Mouse (Mus musculus) liver, adult 2 months (tissue): Measurements from ENCODE around the gene Stra8. TPM values are rescaled to one million over a fixed set of nuclear protein-coding genes. Genes with fewer than 3 reads are reported as not detected.

Experiments
- DNase-seq: peaks from one replicate; pipeline ENCODE4 v3.0.0-alpha.2; 2011; ENCODE audit warnings: low read depth, low spot score; ENCODE audit errors: extremely low read depth
- H3K27ac ChIP-seq: fragments of 200-500 bp; replicated peaks from 2 replicates; pipeline ENCODE4 v1.5.1; 2012; ENCODE audit warnings: low read depth, mild to moderate bottlenecking, control low read depth, inconsistent platforms, low read length; ENCODE audit not compliant: insufficient read depth
- H3K27me3 ChIP-seq: fragments of 200-500 bp; 2 replicates; pipeline ENCODE4 v1.6.1; 2012; ENCODE audit warnings: mild to moderate bottlenecking, moderate library complexity, low read length, inconsistent platforms; ENCODE audit not compliant: control insufficient read depth, insufficient read depth
- H3K36me3 ChIP-seq: fragments of 200-500 bp; 2 replicates; pipeline ENCODE4 v1.6.1; 2012; ENCODE audit warnings: low read length, inconsistent platforms; ENCODE audit not compliant: control insufficient read depth, insufficient read depth
- H3K4me1 ChIP-seq: fragments of 200-500 bp; 2 replicates; pipeline ENCODE4 v1.6.1; 2011; ENCODE audit warnings: low read length; ENCODE audit not compliant: control insufficient read depth, insufficient read depth
- H3K4me3 ChIP-seq: fragments of 200-500 bp; 2 replicates; pipeline ENCODE4 v1.5.1; 2011; ENCODE audit warnings: low read depth, mild to moderate bottlenecking, control low read depth, low read length, moderate library complexity; ENCODE audit not compliant: insufficient read depth
- H3K79me2 ChIP-seq: fragments of 200-500 bp; 2 replicates; pipeline ENCODE4 v1.6.1; 2012; ENCODE audit warnings: inconsistent platforms, mild to moderate bottlenecking, low read length, moderate library complexity; ENCODE audit not compliant: control insufficient read depth, insufficient read depth
- H3K9ac ChIP-seq: fragments of 200-500 bp; 2 replicates; pipeline ENCODE4 v1.6.1; 2012; ENCODE audit warnings: low read depth, mild to moderate bottlenecking, control low read depth, inconsistent platforms, low read length
- CTCF ChIP-seq: fragments of 200-500 bp; IDR thresholded peaks from 2 replicates; pipeline ENCODE4 v1.5.1; 2011; ENCODE audit warnings: low read depth, low read length, control low read depth
- POLR2A ChIP-seq: fragments of 200-500 bp; IDR thresholded peaks from 2 replicates; pipeline ENCODE4 v1.6.1; 2011; ENCODE audit warnings: low read length, control low read depth; ENCODE audit not compliant: insufficient read depth; ENCODE audit errors: extremely low read depth
- WGBS: fragments of 180-500 bp; shearing (Covaris S2); methylation state at CpG from one replicate; pipeline ENCODE4 v1.1.7; 2018; 5-methylcytosine and 5-hydroxymethylcytosine counted together
- polyA plus RNA-seq: library from polyadenylated mRNA; depleted of rRNA; stranded (reverse); fragments of >200 nt; gene quantifications from 2 replicates; pipeline ENCODE4 v1.2.3, GENCODE M21; 2012
- total RNA-seq: library from RNA; depleted of rRNA; stranded (reverse); fragments of >200 nt; gene quantifications from 2 replicates; pipeline ENCODE4 v1.2.3, GENCODE M21; 2014

The Stra8 gene
- total and polyA plus RNA-seq, 2 experiments = not detected

DNA sequence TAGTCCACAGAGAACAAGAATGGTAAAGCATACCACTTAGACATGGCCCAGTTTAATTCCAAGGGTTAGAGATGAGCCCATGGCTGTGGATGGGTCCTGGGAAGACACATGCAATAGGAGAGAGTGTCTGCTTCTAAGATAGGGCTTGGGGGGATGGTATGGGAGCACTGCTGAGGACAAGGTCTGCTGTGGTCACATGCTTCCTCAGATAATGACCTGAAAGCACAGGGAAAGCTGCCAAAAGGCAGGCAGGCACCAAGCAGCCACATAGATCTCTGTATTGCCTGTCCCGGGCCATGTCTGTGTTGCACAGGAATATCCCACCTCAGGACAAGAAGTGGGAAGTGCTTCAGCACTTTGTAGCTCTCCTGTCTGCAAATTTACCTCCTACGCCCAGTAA lies 20.8 kb upstream of the Stra8 start:
- peaks cover 10% of the 10 kb centered on the region for H3K36me3 ChIP-seq

DNA sequence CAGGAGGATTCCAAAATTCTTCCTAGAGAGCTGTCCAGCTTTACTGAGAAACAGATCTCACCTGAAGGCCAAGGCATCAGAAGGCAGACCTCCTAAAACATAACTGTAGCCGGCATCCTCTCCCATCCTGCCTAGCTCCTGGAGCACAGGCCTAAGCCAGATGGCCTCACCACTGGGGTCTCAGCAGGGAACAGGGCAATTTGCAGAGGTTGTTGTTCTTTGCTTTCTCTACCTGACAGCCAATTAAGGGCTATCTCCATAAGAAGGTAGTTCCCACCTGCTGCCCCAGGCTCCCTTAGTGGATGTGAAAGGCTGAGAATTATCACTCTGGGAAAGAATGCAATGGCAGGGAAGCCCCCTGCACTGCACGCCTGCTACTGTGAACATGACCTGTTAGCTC lies 19.0 kb upstream of the Stra8 start:
- H3K4me3 ChIP-seq = no peak overlapping the region
- WGBS = 98% methylated on average over 2 of the region's 2 CpGs
- no peak overlapping the region for H3K27ac ChIP-seq
- no peaks in the 10 kb centered on the region; the same call in 1 of the 2 replicates for H3K79me2 ChIP-seq
- no peak for DNase-seq
- H3K4me1 ChIP-seq = peaks cover 29% of the 10 kb centered on the region
- no peaks in the 10 kb centered on the region for H3K27me3 ChIP-seq
- H3K36me3 ChIP-seq = peaks cover 15% of the 10 kb centered on the region
- H3K9ac ChIP-seq = no peak overlapping the region
- TF ChIP-seq CTCF (no peak), POLR2A (no peak)

More for the DNA sequence above, 20.8 kb upstream of the Stra8 start:
- Histone ChIP-seq H3K27ac (peak overlapping the region; percentile 49), H3K27me3 (no peaks in the 10 kb centered on the region), H3K4me3 (no peak overlapping the region), H3K79me2 (no peaks in the 10 kb centered on the region), H3K4me1 (peaks cover 32% of the 10 kb centered on the region), H3K9ac (no peak overlapping the region)
- peak; percentile 92 for DNase-seq
- 32% methylated on average over 2 of the region's 2 CpGs for WGBS
- TF ChIP-seq CTCF (no peak), POLR2A (no peak)

DNA sequence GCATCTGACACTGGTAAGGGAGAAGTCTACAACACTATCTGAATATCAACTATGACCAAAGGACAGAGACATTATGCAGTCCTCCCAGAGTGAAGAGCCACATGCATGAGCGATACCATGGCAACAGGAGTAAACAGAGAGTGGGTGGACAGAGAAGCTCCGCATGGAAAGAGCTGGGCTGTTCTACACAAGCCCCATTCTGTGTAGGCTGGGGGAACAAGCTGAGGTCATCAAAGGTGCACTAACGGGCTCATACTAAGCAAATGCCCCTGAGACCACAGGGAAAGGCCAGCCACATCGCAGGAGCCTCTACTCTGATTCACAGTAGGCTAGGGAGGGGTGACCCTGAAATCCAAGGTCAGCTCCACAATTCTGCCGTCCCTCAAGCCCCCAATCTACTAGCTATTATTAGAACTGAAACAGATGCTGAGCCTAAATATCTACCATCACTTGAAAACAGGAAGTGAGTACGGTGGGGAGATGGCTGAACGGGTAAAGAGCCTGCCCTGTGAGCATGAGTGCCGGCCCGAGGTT lies 18.0 kb upstream of the Stra8 start:
- no peak overlapping the region for H3K9ac ChIP-seq
- no peak overlapping the region for H3K4me3 ChIP-seq
- peaks cover 35% of the 10 kb centered on the region for H3K4me1 ChIP-seq
- no peaks in the 10 kb centered on the region for H3K27me3 ChIP-seq
- H3K36me3 ChIP-seq = peaks cover 16% of the 10 kb centered on the region
- no peak overlapping the region for H3K27ac ChIP-seq
- no peak for DNase-seq
- no peaks in the 10 kb centered on the region; the same call in 1 of the 2 replicates for H3K79me2 ChIP-seq
- TF ChIP-seq CTCF (no peak), POLR2A (no peak)
- 67% methylated on average over 9 of the region's 9 CpGs for WGBS

DNA sequence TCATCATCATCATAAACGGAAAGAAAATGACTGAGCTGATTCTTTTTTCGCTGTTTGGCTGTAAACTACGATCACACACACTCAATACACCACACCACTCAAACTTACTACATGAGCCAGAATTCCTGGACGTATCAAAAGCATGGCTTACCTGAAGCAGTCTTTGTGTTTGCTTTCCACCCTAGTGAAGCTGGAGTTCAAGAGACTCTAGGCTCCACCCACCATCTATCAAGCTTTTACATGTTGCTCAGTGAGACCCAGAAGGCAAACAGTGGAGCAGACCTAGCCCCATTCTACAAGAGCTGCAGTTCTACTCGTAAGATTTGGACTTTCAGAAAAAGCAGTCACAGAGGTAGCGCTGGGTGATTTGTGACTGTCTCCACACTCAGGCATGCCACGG lies 17.4 kb upstream of the Stra8 start:
- WGBS = 75% methylated on average over 7 of the region's 7 CpGs
- Histone ChIP-seq H3K79me2 (no peaks in the 10 kb centered on the region; the same call in 1 of the 2 replicates), H3K4me1 (peaks cover 35% of the 10 kb centered on the region), H3K4me3 (no peak overlapping the region), H3K9ac (no peak overlapping the region), H3K27me3 (no peaks in the 10 kb centered on the region), H3K27ac (no peak overlapping the region), H3K36me3 (peaks cover 16% of the 10 kb centered on the region)
- DNase-seq = no peak
- no peak for TF ChIP-seq POLR2A
- TF ChIP-seq CTCF = no peak

DNA sequence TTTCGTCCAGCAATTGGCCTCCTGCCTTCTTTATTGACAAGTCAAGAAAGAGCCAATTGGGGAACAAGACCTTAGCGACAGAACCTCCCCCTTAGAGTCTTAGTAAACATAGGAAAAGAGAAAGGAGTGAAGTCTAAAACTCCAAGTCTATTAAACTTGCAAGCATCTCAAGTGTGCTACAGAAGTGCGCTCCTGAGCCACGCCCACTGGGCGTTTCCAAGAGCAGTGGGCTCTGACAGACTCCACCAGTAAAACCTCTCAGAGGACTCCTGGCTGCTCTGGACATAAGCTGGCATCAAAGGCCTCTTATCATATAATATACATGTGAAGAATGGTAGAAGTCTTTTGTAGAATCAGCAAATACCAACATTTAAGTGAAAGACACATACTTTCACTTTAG lies 16.5 kb upstream of the Stra8 start:
- Histone ChIP-seq H3K9ac (no peak overlapping the region), H3K4me1 (peaks cover 36% of the 10 kb centered on the region), H3K27me3 (no peaks in the 10 kb centered on the region), H3K27ac (no peak overlapping the region), H3K79me2 (no peaks in the 10 kb centered on the region; the same call in 1 of the 2 replicates), H3K36me3 (peaks cover 16% of the 10 kb centered on the region), H3K4me3 (no peak overlapping the region)
- no peak for DNase-seq
- TF ChIP-seq POLR2A (no peak), CTCF (no peak)
- 76% methylated on average over 5 of the region's 5 CpGs for WGBS

DNA sequence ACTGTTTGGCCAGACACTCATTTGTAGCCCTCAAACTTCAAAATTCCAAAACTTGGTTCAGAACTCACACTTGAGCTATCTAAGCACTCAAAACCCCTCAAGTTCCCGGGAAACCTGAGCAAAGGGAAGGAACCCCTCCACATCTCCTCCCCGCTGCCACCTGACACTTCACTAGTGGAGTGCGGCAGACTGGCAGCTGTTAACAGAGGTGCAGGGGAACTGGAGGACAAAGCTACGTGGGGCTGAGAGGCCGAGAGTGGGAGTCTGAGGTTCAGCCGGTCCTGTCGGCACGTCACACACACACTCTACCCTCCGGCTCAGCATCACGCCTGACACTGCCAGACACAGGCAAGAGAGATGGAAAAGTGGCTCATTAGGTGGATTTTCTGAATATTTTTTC lies 16.1 kb upstream of the Stra8 start:
- H3K27ac ChIP-seq = no peak overlapping the region
- TF ChIP-seq POLR2A = no peak
- TF ChIP-seq CTCF = no peak
- H3K4me3 ChIP-seq = no peak overlapping the region
- H3K4me1 ChIP-seq = peaks cover 34% of the 10 kb centered on the region
- no peak for DNase-seq
- 92% methylated on average over 10 of the region's 10 CpGs for WGBS
- no peaks in the 10 kb centered on the region; the same call in 1 of the 2 replicates for H3K79me2 ChIP-seq
- H3K9ac ChIP-seq = no peak overlapping the region
- peaks cover 16% of the 10 kb centered on the region for H3K36me3 ChIP-seq
- H3K27me3 ChIP-seq = no peaks in the 10 kb centered on the region
